Mouse (Mus musculus) fat pad, adult 2 months (tissue): Measurements from ENCODE around the gene Stk17b.
A peak's percentile ranks its signal among the peaks of the same experiment; 100 is the strongest.

ENCODE experiments used
- DNase-seq: peaks from one replicate; pipeline ENCODE4 v3.0.0-alpha.2; 2011; ENCODE audit warnings: low read depth, low spot score; ENCODE audit errors: extremely low read depth

Gene Stk17b

DNA sequence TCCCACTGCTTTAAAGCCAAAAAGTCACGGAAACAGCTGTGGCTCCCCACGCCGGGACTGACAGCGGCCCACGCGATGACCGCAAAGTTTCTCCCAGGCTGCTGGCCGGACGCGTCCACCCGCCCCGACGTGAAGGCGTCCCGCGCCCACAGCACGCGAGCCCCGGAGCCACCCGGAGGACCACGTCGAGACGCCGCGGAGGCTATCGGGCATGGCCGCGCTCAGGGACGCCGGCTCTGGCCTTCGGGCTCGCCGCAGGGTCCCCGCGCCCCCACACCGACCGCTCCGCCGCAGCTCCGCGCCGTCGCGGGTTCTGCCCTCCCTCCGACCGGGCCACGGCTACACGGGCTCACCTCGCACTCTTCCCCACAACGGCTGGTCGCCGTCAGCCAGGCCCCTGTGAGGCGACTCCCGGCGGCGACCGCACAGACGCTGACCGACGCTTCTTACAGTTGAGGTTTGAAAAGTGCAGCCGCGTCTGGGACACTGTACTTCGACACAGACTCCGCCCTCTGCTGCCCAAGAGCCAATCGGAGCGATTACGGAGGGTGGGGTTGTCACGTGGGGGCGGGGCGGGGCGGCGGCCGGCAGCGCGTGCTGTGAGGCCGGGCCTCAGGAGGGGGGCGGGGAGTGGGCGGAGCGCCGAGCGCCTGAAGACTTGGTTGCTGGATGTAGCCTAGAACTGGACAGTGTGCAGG is at the start of gene Stk17b:
TSS of gene Stk17b (minus strand) at position 504 of the 698 bp plus-strand sequence.
- DNase-seq, result peak; percentile 23

DNA sequence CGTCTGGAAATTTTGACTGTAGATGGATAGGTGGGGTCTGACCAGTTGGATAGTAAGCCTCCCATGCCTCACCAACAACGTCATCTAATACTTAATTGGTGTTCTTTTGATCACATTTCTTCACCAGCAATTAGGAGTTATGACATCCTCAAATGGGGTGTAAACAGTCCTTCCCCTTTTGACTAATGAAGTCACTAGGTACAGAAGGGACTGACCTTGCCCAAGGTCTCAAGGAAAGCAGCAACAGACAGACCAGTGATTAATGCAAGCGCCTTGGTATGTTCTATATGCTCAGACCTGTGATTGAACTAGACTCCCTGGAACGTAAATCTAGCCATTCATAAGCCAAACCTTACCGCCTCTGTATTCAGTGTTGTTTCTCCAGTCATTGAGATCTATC is 45.3 kb upstream of the Stk17b start:
- no peak for DNase-seq

- DNase-seq, result no peak
Observed at GRCm38 (mm10) chr1:53829089-53829488, 44.1 kb upstream of the Stk17b start.

GRCm38 (mm10) chr1:53824446-53825337 is 39.7 kb upstream of the Stk17b start:
- no peak for DNase-seq

DNA sequence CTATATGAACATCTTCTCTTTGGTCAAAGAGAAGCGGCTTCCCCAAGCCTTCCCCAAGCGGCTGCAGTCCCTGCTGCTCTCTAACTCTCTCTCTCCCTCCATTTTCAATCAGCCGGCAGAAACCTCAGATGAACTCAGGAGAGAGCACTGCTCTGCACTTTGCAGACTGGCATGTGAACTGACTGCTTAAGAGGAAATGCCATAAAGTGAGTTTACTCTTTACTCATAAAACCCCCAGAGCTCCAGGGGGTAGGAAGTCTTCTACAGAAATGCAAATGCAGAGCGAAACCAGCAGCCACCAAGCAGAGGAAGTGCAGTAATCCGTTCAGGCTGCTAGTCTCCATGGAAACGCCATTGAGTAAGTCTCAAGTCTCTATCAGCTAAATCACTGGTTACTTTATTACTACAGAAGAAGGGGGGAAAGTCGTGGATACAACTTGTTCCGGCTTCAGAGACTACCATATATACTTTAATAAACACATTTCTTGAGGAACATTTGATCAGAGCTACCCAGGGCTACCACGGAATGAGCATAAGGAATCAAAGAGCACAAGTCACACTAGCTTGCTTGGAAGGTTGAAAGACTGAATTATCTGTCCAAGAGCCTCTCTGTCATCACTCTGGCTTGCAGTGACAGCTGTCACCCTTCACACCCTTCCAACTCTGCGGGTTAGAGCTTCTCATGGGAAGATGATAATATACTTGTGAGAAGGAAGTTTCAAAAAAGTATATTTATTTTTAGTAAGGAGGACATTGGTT is 38.8 kb upstream of the Stk17b start:
- DNase-seq, result no peak

DNA sequence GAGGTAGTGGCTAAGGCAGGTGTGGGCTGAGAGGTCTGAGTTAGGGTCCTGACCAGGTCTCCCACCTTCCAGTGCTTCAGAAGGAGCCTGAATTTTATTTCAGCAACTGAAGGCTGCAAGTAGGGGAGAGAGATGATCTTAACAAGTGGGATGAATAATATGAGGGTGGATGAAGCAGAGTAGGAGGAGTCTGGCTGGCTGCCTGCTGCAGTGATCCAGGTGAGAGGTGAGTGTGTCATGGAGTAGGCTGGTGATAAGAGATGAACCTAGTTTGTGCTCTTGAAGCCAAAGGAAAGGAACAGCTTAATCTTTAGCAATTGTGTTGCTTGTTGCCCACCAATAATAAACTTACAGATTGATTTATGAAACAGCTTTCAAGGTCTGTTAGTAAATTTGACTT is 37.0 kb upstream of the Stk17b start:
- no peak for DNase-seq

DNA sequence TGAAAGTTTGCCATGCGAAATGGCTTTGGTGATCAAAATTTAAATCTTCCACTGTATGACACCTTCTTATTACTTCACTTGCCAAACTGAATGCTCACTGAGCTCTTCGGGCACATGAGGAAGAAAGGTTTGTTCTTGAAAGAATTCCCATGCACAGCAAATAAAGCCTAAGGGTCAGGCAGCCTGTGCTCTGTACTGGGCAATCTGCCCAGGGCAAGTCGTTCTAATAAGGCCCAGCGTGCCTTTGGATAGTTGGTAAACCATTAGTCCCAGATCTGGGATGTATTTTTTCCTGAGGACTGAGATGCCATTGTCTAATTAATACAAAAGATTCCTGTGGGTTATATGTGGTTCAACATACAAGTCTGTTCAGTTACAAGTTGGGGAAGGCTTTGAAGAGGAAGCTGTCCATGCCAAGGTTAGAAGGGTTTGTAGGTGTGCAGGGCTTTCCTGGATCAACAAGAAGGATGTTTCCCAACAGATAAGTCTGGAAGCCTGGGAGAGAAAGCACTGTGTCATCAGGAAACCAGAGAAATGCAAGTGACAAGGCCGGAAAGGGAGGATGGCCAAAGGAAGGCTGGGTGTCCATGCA is 35.1 kb upstream of the Stk17b start:
- DNase-seq, result peak; percentile 63

DNA sequence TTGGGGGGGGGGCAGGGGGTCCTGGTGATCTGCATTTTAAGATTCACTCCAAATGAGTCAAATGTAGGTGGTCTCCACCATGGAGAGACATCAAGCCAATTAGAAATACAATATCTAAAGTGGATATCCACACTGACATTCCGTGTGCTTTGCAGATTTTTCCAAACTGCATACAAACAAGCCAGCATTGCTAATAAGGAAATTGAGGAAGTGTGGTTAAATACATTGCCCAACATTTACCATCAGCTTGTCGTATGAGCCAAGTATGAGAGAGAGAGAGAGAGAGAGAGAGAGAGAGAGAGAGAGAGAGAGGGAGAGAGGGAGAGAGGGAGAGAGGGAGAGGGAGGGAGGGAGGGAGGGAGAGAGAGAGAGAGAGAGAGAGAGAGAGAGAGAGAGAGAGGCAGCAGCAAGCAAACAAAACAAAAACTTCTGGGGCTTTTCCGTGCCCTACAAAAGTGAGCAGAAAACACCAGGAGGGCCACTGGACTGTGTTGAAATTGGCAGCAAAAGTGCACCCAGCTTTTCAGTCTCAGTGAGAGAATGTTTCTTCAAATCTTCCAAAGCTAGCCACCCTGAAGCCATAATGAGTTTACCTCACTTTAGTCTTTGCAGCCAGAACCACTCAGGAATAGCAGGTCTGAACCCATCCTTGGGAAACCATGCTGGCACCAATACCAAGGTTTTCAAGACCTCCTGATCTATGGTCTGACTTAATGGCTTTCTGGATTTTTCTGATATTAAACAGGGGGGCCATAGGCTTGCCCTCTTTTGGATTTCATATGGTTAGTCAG is 33.2 kb upstream of the Stk17b start:
- DNase-seq, result peak; percentile 73

- no peak for DNase-seq
Observed at GRCm38 (mm10) chr1:53816353-53816752, 31.3 kb upstream of the Stk17b start.

GRCm38 (mm10) chr1:53814077-53814705 is 29.2 kb upstream of the Stk17b start:
- no peak for DNase-seq

DNA sequence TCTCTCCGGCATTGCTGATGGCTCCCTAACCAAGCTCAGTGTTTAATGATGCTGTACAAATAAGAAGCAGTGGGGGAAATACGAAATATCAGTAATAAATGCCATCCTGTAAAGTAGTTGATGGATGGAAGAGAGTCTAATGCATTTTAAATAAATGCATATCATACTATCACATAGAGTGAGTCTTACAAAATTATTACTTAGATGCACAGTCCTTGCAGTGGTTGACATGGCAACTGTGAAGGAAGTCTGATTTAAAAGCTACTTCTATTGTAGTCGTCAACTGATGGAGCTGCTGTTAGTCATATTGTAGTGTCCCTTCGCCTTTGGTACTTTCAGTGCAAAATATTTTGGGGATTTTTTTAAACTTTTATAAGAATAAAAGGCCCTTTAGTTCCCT is 26.9 kb upstream of the Stk17b start:
- DNase-seq, result no peak

DNA sequence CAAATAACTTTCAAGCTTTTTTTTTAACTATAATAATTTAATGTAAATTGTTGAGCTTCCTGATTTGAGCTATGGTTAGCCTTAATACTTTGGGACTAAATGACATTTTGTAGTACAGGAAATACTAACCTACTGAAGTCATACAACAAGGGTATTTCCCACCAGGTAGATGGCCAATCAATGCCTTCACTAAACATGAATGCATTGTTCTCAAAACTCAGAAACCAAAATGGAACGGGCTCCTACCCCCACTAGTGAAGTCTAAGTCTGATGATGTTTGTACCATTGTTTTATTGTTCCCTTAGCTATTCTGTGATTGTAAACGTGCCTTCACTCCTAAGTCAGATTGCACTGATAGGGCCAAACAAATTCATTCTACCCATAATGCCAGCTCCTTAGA is 23.2 kb upstream of the Stk17b start:
- no peak for DNase-seq

DNA sequence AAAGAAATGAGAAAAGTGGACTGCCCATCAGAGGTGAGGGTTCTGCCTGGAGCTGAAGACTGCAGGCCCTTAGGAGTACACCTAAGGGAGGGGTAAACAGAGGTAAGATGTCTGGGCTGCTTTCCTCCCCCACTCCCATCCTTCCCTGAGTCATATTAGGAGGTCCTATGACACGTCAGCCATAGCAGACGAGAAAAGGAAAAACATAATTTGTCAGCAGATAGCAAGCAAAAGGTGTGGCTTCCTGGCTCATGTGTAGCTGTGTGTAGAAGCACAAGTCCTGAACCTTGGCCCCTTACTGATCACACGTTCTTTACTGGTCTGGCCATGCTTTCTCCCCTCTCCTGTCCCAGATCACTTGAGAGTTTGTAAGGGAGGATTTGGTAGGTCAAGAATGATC is 12.8 kb upstream of the Stk17b start:
- no peak for DNase-seq

GRCm38 (mm10) chr1:53797074-53797473 is 12.1 kb upstream of the Stk17b start:
- DNase-seq, result no peak

GRCm38 (mm10) chr1:53796271-53796670 is 11.2 kb upstream of the Stk17b start:
- no peak for DNase-seq

- no peak for DNase-seq
Observed at GRCm38 (mm10) chr1:53795591-53795990, 10.6 kb upstream of the Stk17b start.

DNA sequence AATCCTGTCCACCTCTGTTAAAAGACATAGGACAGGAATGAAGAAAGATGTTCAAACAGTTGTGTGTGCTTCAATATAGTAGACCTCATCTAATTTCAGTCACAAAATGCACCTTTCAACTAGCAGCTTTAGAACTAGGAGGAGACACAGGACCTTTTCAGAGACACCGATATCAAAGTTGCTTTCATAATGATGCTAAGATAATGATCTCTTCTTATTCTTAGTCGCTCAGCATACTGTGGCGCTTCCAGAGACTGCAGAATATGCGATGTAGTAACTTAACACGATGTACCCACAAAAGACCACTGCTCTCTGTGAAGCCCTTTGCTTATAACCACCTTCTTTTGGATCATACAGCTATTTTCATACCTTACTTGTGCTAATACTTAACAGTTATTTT is 10.1 kb upstream of the Stk17b start:
- no peak for DNase-seq

- DNase-seq, result no peak
Observed at GRCm38 (mm10) chr1:53794279-53794678, 9.3 kb upstream of the Stk17b start.

- DNase-seq, result no peak
Observed at GRCm38 (mm10) chr1:53791343-53791742, 6.3 kb upstream of the Stk17b start.

DNA sequence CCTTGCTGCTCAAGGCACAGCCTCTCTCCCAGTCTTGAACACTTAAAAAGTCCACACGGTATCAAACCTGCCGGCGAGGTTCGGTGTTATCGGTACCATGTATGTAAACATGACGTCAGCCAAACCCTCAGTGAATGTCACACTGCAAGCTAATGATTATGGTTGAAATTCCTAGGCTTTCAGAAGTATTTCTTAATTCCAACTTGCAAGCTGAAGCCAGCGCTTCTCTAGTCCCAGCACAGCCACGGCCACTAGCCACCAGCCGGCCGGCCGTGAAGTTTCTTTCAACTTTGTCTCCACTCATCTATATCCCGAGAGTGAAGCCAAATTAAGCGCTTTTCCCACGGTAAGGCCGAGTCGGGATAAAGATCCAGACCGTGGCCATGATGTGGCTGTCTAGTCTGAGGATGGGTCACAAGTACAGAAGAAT is 718 bp downstream of the Stk17b start:
- no peak for DNase-seq
